Mouse (Mus musculus) midbrain, embryonic 11.5 days (tissue): ENCODE results near the gene Tmem132a. TPM values are rescaled to one million over a fixed set of nuclear protein-coding genes. Genes with fewer than 3 reads are reported as not detected.

Source experiments
- ATAC-seq: fragments of 200-750 bp; cut with Nextera tagmentation; 2 replicates; pipeline ENCODE4 v1.8.0; 2017; ENCODE audit warnings: moderate TSS enrichment, moderate library complexity; ENCODE audit not compliant: low FRiP score
- DNase-seq: peaks from one replicate; pipeline ENCODE4 v3.0.0; 2015; ENCODE audit warnings: low spot score; ENCODE audit errors: missing footprints
- H3K27ac ChIP-seq: fragments of 300-500 bp; sonication (generic); 2 replicates; pipeline ENCODE4 v1.5.1; 2014; ENCODE audit warnings: low read depth, low read length
- H3K27me3 ChIP-seq: fragments of 300-500 bp; sonication (generic); 2 replicates; pipeline ENCODE4 v1.6.1; 2014; ENCODE audit warnings: mild to moderate bottlenecking, low read length, moderate library complexity, mixed read lengths; ENCODE audit not compliant: control insufficient read depth, insufficient read depth
- H3K36me3 ChIP-seq: fragments of 300-500 bp; sonication (generic); 2 replicates; pipeline ENCODE4 v1.6.1; 2014; ENCODE audit warnings: mild to moderate bottlenecking, low read length, moderate library complexity, mixed read lengths; ENCODE audit not compliant: control insufficient read depth, insufficient read depth
- H3K4me1 ChIP-seq: fragments of 300-500 bp; sonication (generic); 2 replicates; pipeline ENCODE4 v1.6.1; 2014; ENCODE audit warnings: low read length; ENCODE audit not compliant: control insufficient read depth, insufficient read depth
- H3K4me2 ChIP-seq: fragments of 300-500 bp; sonication (generic); 2 replicates; pipeline ENCODE4 v1.6.1; 2014; ENCODE audit warnings: mild to moderate bottlenecking, moderate library complexity
- H3K4me3 ChIP-seq: fragments of 300-500 bp; sonication (generic); 2 replicates; pipeline ENCODE4 v1.5.1; 2014; ENCODE audit warnings: low read depth, low read length
- H3K9ac ChIP-seq: fragments of 300-500 bp; sonication (generic); 2 replicates; pipeline ENCODE4 v1.6.1; 2014; ENCODE audit warnings: low read length
- H3K9me3 ChIP-seq: fragments of 300-500 bp; sonication (generic); 2 replicates; pipeline ENCODE4 v1.6.1; 2016; ENCODE audit warnings: low read length; ENCODE audit not compliant: control insufficient read depth
- WGBS: fragments of 180-500 bp; shearing (Covaris S2); extraction: QIAGEN DNeasy Blood & Tissue Kit; methylation state at CpG from one replicate; pipeline ENCODE4 v1.1.7; 2014; 5-methylcytosine and 5-hydroxymethylcytosine counted together
- polyA plus RNA-seq: library from polyadenylated mRNA; unstranded; fragments of >200 nt; fragmentation: Nextera tagmentation; extraction: Ambion mirVana; gene quantifications from 2 replicates; pipeline ENCODE4 v1.2.1, GENCODE M21; 2014

The Tmem132a gene
- polyA plus RNA-seq, 1 experiment from 2014 or later = 58.3 TPM

- no peaks in the 10 kb centered on the region for H3K36me3 ChIP-seq
- no peak overlapping the region for H3K9ac ChIP-seq
- no peak overlapping the region for H3K4me3 ChIP-seq
- peaks cover 2% of the 10 kb centered on the region; the same call in 1 of the 2 replicates for H3K4me1 ChIP-seq
- H3K27ac ChIP-seq = no peak overlapping the region
- no peak for ATAC-seq
- H3K4me2 ChIP-seq = no peak overlapping the region
- H3K9me3 ChIP-seq = no peaks in the 10 kb centered on the region
- DNase-seq = no peak
- no peaks in the 10 kb centered on the region for H3K27me3 ChIP-seq
- 87% methylated on average over 6 of the region's 6 CpGs for WGBS
Measured at GRCm38 (mm10) chr19:10811471-10811870, 58.3 kb downstream of the Tmem132a start.

- H3K4me3 ChIP-seq = no peak overlapping the region
- H3K9me3 ChIP-seq = no peaks in the 10 kb centered on the region
- ATAC-seq (no peak), DNase-seq (no peak)
- H3K27ac ChIP-seq = no peak overlapping the region
- no peak overlapping the region for H3K4me2 ChIP-seq
- H3K36me3 ChIP-seq = no peaks in the 10 kb centered on the region
- H3K27me3 ChIP-seq = no peaks in the 10 kb centered on the region
- 61% methylated on average over 4 of the region's 4 CpGs for WGBS
- peaks cover 2% of the 10 kb centered on the region; the same call in 1 of the 2 replicates for H3K4me1 ChIP-seq
- H3K9ac ChIP-seq = no peak overlapping the region
Measured at GRCm38 (mm10) chr19:10810176-10810492, 59.6 kb downstream of the Tmem132a start.

- no peaks in the 10 kb centered on the region for H3K27me3 ChIP-seq
- no peak overlapping the region for H3K9ac ChIP-seq
- no peaks in the 10 kb centered on the region for H3K9me3 ChIP-seq
- H3K27ac ChIP-seq = no peak overlapping the region
- H3K4me1 ChIP-seq = peaks cover 2% of the 10 kb centered on the region; the same call in 1 of the 2 replicates
- 76% methylated on average over 11 of the region's 11 CpGs for WGBS
- H3K4me3 ChIP-seq = no peak overlapping the region
- no peaks in the 10 kb centered on the region for H3K36me3 ChIP-seq
- peak; percentile 33; the same call in 1 of the 2 replicates for ATAC-seq
- H3K4me2 ChIP-seq = no peak overlapping the region
- peak; percentile 83 for DNase-seq
Measured at GRCm38 (mm10) chr19:10809428-10810175, 60.1 kb downstream of the Tmem132a start.

GRCm38 (mm10) chr19:10808524-10809233, 61.1 kb downstream of the Tmem132a start:
- Histone ChIP-seq H3K9me3 (no peaks in the 10 kb centered on the region), H3K36me3 (no peaks in the 10 kb centered on the region), H3K27ac (no peak overlapping the region), H3K9ac (no peak overlapping the region), H3K4me1 (peaks cover 2% of the 10 kb centered on the region; the same call in 1 of the 2 replicates), H3K27me3 (no peaks in the 10 kb centered on the region), H3K4me3 (no peak overlapping the region), H3K4me2 (no peak overlapping the region)
- DNase-seq = peak; percentile 73
- ATAC-seq = no peak
- 89% methylated on average over 12 of the region's 12 CpGs for WGBS

Other genes with a start within 250 kb of the Tmem132a start
- gene Vwce, start 235.7 kb downstream of the Tmem132a start, polyA plus RNA-seq = 0.18 and 0.36 TPM in 2 replicates
- gene Pga5, start 191.9 kb downstream of the Tmem132a start, polyA plus RNA-seq = not detected in 2 replicates
- 23.1 and 26.0 TPM in 2 replicates for gene Vps37c, start 181.2 kb downstream of the Tmem132a start, polyA plus RNA-seq
- gene Cd5, start 130.9 kb downstream of the Tmem132a start, polyA plus RNA-seq = 0.08 and 0.22 TPM in 2 replicates
- not detected in 2 replicates for gene Cd6, start 39.9 kb downstream of the Tmem132a start, polyA plus RNA-seq
- 0.18 and 0.25 TPM in 2 replicates for gene Slc15a3, start 30.2 kb downstream of the Tmem132a start, polyA plus RNA-seq
- gene Tmem109, start 12.1 kb upstream of the Tmem132a start, polyA plus RNA-seq = 38.7 and 41.2 TPM in 2 replicates
- 52.7 and 58.4 TPM in 2 replicates for gene Prpf19, start 25.3 kb upstream of the Tmem132a start, polyA plus RNA-seq
- 0.22 TPM in 1 of 2 replicates, not detected in the other for gene Zp1, start 50.7 kb upstream of the Tmem132a start, polyA plus RNA-seq
- gene Ptgdr2, start 67.2 kb upstream of the Tmem132a start, polyA plus RNA-seq = 0.05 and 0.12 TPM in 2 replicates
- 20.0 and 22.5 TPM in 2 replicates for gene Ccdc86, start 79.3 kb upstream of the Tmem132a start, polyA plus RNA-seq
- not detected in 2 replicates for gene Ms4a10, start 104.7 kb upstream of the Tmem132a start, polyA plus RNA-seq
- not detected in 2 replicates for gene Ms4a15, start 123.3 kb upstream of the Tmem132a start, polyA plus RNA-seq
- not detected in 2 replicates for gene Ms4a18, start 148.1 kb upstream of the Tmem132a start, polyA plus RNA-seq
- not detected in 2 replicates for gene Ms4a8a, start 211.2 kb upstream of the Tmem132a start, polyA plus RNA-seq